Mouse (Mus musculus): ENCODE measurements at regions not wholly inside any gene's neighbourhood (a gene's known extent, or its start where the extent isn't known, plus 50 kb on each side); places are given as distances from the start of the nearest gene placed in this dataset.

- Histone ChIP-seq H3K27me3 (ENCODE audit: control insufficient read depth in 1 of 2, insufficient read depth in 2 of 2, low read length in 2 of 2) (peaks cover 0 to 3% of the 10 kb centered on the region in 2 experiments; a peak in 1 of 4 replicates), H3K27ac (ENCODE audit: control insufficient read depth, low read depth, low read length) (no peak overlapping the region), H3K4me1 (ENCODE audit: control insufficient read depth in 1 of 2, insufficient read depth in 2 of 2, low read length in 2 of 2) (no peaks in the 10 kb centered on the region), H3K36me3 (ENCODE audit: control insufficient read depth in 1 of 2, insufficient read depth in 2 of 2, low read length in 2 of 2) (no peaks in the 10 kb centered on the region), H3K9me3 (replicated peaks; ENCODE audit: insufficient read depth, low read length) (no peaks in the 10 kb centered on the region), H3K4me3 (ENCODE audit: control insufficient read depth in 1 of 2, insufficient read depth in 1 of 2, low read depth in 2 of 2, low read length in 2 of 2) (no peak overlapping the region), H3K79me2 (ENCODE audit: control insufficient read depth, insufficient read depth, low read length, poor library complexity) (no peaks in the 10 kb centered on the region), H3K9ac (ENCODE audit: control insufficient read depth, low read depth, low read length, poor library complexity, severe bottlenecking) (no peak overlapping the region)
- DNase-seq (ENCODE audit: low read depth, low spot score), result no peak
- TF ChIP-seq POLR2A (IDR thresholded peaks at IDR 0.05; ENCODE audit: control insufficient read depth in 1 of 2, insufficient read depth in 1 of 2, low read depth in 1 of 2, low read length in 2 of 2, poor library complexity in 1 of 2), result no peak
- TF ChIP-seq MAFK (IDR thresholded peaks at IDR 0.05; ENCODE audit: borderline replicate concordance, low read depth, low read length), result no peak
Observed at GRCm38 (mm10) chr14:114837652-114838276, 254.3 kb upstream of the Gpc5 start.

GRCm38 (mm10) chr14:114839340-114839903 is 252.6 kb upstream of the Gpc5 start:
- TF ChIP-seq POLR2A (IDR thresholded peaks at IDR 0.05; ENCODE audit: control insufficient read depth in 1 of 2, insufficient read depth in 1 of 2, low read depth in 1 of 2, low read length in 2 of 2, poor library complexity in 1 of 2) (no peak), ZMIZ1 (IDR thresholded peaks at IDR 0.05; ENCODE audit: low read depth, low read length) (no peak), MYB (IDR thresholded peaks at IDR 0.05; ENCODE audit: low read depth, low read length) (no peak), USF1 (IDR thresholded peaks at IDR 0.05; ENCODE audit: low read depth, low read length) (no peak), NELFE (IDR thresholded peaks at IDR 0.05; ENCODE audit: low read depth, low read length) (no peak), TCF12 (IDR thresholded peaks at IDR 0.05; ENCODE audit: low read depth, low read length) (no peak), NRF1 (IDR thresholded peaks at IDR 0.05; ENCODE audit: insufficient read depth, low read depth, low read length, poor library complexity, severe bottlenecking) (no peak), MXI1 (IDR thresholded peaks at IDR 0.05; ENCODE audit: low read depth, low read length) (no peak), CTCF (IDR thresholded peaks at IDR 0.05 in 2 of 3, conservative IDR thresholded peaks at IDR 0.05 in 1 of 3; ENCODE audit: control insufficient read depth in 1 of 3, insufficient read depth in 1 of 3, low read depth in 2 of 3, low read length in 3 of 3, poor library complexity in 1 of 3, severe bottlenecking in 1 of 3) (no peak), POLR2AphosphoS5 (IDR thresholded peaks at IDR 0.05; ENCODE audit: borderline replicate concordance, low read depth, low read length) (no peak), EP300 (IDR thresholded peaks at IDR 0.05; ENCODE audit: low read depth in 1 of 2, low read length in 2 of 2) (no peak), ZC3H11A (IDR thresholded peaks at IDR 0.05; ENCODE audit: low read depth, low read length) (no peak), E2F4 (IDR thresholded peaks at IDR 0.05; ENCODE audit: borderline replicate concordance, low read depth, low read length) (no peak), ZKSCAN1 (IDR thresholded peaks at IDR 0.05; ENCODE audit: low read depth, low read length) (no peak), MAZ (IDR thresholded peaks at IDR 0.05; ENCODE audit: low read depth, low read length) (no peak), POLR2AphosphoS2 (IDR thresholded peaks at IDR 0.05; ENCODE audit: low read length) (no peak), SMC3 (IDR thresholded peaks at IDR 0.05; ENCODE audit: low read depth, low read length) (no peak), MAFK (IDR thresholded peaks at IDR 0.05; ENCODE audit: borderline replicate concordance, low read depth, low read length) (no peak), KAT2A (conservative IDR thresholded peaks at IDR 0.05; ENCODE audit: low read depth, low read length) (no peak)
- no peaks in the 10 kb centered on the region for H3K36me3 ChIP-seq (ENCODE audit: control insufficient read depth in 1 of 2, insufficient read depth in 2 of 2, low read length in 2 of 2)
- H3K4me1 ChIP-seq (ENCODE audit: control insufficient read depth in 1 of 2, insufficient read depth in 2 of 2, low read length in 2 of 2), result no peaks in the 10 kb centered on the region

More at GRCm38 (mm10) chr14:114839340-114839903, 252.6 kb upstream of the Gpc5 start:
- Histone ChIP-seq H3K79me2 (ENCODE audit: control insufficient read depth, insufficient read depth, low read length, poor library complexity) (no peaks in the 10 kb centered on the region), H3K27ac (ENCODE audit: control insufficient read depth, low read depth, low read length) (no peak overlapping the region), H3K27me3 (ENCODE audit: control insufficient read depth in 1 of 2, insufficient read depth in 2 of 2, low read length in 2 of 2) (peaks cover 0 to 3% of the 10 kb centered on the region in 2 experiments; a peak in 1 of 4 replicates), H3K9me3 (replicated peaks; ENCODE audit: insufficient read depth, low read length) (no peaks in the 10 kb centered on the region), H3K9ac (ENCODE audit: control insufficient read depth, low read depth, low read length, poor library complexity, severe bottlenecking) (no peak overlapping the region), H3K4me3 (ENCODE audit: control insufficient read depth in 1 of 2, insufficient read depth in 1 of 2, low read depth in 2 of 2, low read length in 2 of 2) (no peak overlapping the region)
- no peak for DNase-seq (ENCODE audit: low read depth, low spot score)
